Mouse (Mus musculus): ENCODE data around the gene Cdk2. TPM values are rescaled to one million over a fixed set of nuclear protein-coding genes. Genes with fewer than 3 reads are reported as not detected.

Cdk2 gene
- polyA plus RNA-seq (2012; rRNA removed; ENCODE audit: low replicate concordance) = 18.0 and 31.1 TPM in 2 replicates

DNA sequence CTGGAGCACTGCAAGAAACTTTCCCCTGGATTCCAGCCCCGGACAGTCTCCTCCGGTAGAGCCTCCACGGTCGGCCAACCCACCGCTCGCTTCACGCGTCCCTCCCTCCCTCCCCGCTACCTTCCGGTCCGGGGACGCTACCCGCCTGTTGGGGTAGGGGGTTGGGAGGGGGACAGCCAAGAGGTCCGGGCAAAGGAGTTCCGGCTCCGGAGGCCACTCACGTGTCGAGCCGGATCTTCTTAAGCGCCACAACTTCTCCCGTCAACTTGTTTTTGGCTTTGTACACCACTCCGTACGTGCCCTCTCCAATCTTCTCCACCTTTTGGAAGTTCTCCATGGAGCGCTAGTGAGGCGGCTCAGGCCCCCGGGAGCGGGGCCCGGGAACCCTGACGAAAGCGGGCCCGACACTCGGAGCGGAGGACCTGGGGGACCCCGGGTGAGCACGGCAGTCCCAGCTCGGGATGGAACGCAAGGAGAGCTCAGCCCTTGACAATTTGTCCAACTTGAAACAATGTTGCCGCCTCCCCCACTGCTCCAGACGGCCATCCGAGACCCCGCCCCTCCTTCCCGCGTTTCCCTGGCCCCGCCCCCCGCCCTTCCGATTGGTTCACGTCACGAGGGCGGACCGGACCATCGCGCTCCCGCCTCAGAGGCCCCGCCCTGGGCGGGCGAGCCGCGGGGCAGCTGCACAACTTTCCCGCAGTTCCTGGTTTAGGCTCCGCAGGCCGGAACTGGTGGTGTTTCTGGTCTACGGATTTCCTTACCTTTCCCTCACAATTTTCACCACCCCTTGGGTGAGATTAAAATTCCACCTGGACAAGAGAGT is at the start of gene Cdk2:
TSS of gene Cdk2 (minus strand) at position 541 of the 826 bp plus-strand sequence.

DNA sequence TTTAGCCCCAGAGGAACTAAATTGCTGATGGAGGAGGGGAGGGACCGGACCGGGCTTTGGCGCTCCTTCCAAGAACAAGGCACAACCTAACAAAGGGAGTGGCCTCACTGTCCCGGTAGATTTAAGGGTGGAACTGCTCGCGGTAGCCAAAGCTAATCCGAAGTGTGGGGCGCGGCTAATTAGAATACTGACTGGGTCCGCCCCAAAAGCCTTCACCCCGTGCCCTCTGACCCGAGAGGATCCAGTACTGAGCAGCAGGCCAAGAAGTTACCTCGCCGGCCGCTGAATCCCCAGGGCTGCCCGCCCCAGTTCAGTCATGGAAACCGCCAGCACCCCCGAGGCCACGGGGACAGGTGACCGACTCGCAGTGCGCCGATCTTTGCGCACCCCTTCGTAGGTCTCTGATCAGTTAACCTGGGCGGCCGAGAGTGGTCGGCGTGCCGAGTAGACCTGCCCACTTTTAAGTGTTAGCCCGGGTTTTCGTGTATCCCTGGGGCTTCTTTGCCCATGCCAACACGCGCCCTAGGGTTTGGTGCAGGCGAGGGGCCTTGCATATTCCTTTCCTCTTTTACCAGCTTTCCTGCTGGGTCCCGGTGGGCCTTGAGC is 42.9 kb upstream of the Cdk2 start, which contains the start of gene Pym1:
TSS of gene Pym1 (plus strand) at position 244 of the 606 bp plus-strand sequence.

GRCm38 (mm10) chr10:128744680-128745601 is 40.1 kb upstream of the Cdk2 start, which contains the start of gene Dgka:
TSS of gene Dgka (minus strand) at chr10:128744855.

DNA sequence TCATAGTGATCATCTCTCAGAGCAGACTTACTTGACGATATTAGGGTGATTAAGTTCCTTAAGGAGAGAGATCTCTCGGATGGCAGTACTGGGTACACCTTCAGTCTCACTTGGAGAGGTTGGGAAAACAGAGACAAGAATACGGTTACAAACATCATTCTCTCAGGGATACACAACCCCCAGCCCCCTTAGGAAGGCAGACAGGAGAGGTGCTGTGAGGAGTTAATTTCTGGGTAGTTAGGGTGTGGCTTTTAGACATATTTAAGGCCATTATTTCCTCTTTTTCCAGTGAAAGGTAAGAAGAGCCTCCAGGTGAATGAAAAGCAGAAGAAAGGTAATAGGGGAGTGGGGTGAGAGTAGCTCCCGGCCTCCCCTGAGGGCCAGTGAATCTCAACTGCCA is 936 bp downstream of the Cdk2 start, which contains the start of gene Pmel:
TSS of gene Pmel (plus strand) at position 301 of the 400 bp plus-strand sequence.

GRCm38 (mm10) chr10:128695992-128696807 is 8.6 kb downstream of the Cdk2 start, which contains the start of gene Rab5b:
TSS of gene Rab5b (minus strand) at chr10:128696264.

GRCm38 (mm10) chr10:128673763-128674468 is 30.9 kb downstream of the Cdk2 start, which contains the start of gene Suox:
TSS of gene Suox (minus strand) at chr10:128674073.

Other genes starting within 250 kb of the Cdk2 start
- 114 and 152 TPM in 2 replicates for gene Smarcc2, start 245.8 kb downstream of the Cdk2 start, polyA plus RNA-seq (2012; rRNA removed; ENCODE audit: low replicate concordance)
- gene Myl6, start 210.9 kb downstream of the Cdk2 start, polyA plus RNA-seq (2012; rRNA removed; ENCODE audit: low replicate concordance) = 431 and 667 TPM in 2 replicates
- 6.0 and 6.7 TPM in 2 replicates for gene Myl6b, start 206.3 kb downstream of the Cdk2 start, polyA plus RNA-seq (2012; rRNA removed; ENCODE audit: low replicate concordance)
- 153 and 220 TPM in 2 replicates for gene Esyt1, start 179.2 kb downstream of the Cdk2 start, polyA plus RNA-seq (2012; rRNA removed; ENCODE audit: low replicate concordance)
- 11.5 and 20.7 TPM in 2 replicates for gene Zc3h10, start 157.3 kb downstream of the Cdk2 start, polyA plus RNA-seq (2012; rRNA removed; ENCODE audit: low replicate concordance)
- 1,017 and 1,401 TPM in 2 replicates for gene Rpl41, start 155.7 kb downstream of the Cdk2 start, polyA plus RNA-seq (2012; rRNA removed; ENCODE audit: low replicate concordance)
- 13.1 and 25.5 TPM in 2 replicates for gene Pa2g4, start 139.0 kb downstream of the Cdk2 start, polyA plus RNA-seq (2012; rRNA removed; ENCODE audit: low replicate concordance)
- gene Erbb3, start 115.4 kb downstream of the Cdk2 start, polyA plus RNA-seq (2012; rRNA removed; ENCODE audit: low replicate concordance) = 18.4 and 23.2 TPM in 2 replicates
- gene Rps26, start 78.3 kb downstream of the Cdk2 start, polyA plus RNA-seq (2012; rRNA removed; ENCODE audit: low replicate concordance) = 680 and 886 TPM in 2 replicates
- 3.6 and 4.9 TPM in 2 replicates for gene Ikzf4, start 59.0 kb downstream of the Cdk2 start, polyA plus RNA-seq (2012; rRNA removed; ENCODE audit: low replicate concordance)
- gene Suox, start 31.0 kb downstream of the Cdk2 start, polyA plus RNA-seq (2012; rRNA removed; ENCODE audit: low replicate concordance) = 15.0 and 36.9 TPM in 2 replicates
- gene Rab5b, start 8.8 kb downstream of the Cdk2 start, polyA plus RNA-seq (2012; rRNA removed; ENCODE audit: low replicate concordance) = 65.8 and 127 TPM in 2 replicates
- 1.0 and 2.3 TPM in 2 replicates for gene Pmel, start 836 bp downstream of the Cdk2 start, polyA plus RNA-seq (2012; rRNA removed; ENCODE audit: low replicate concordance)
- gene Dgka, start 39.8 kb upstream of the Cdk2 start, polyA plus RNA-seq (2012; rRNA removed; ENCODE audit: low replicate concordance) = 113 and 118 TPM in 2 replicates
- gene Pym1, start 42.9 kb upstream of the Cdk2 start, polyA plus RNA-seq (2012; rRNA removed; ENCODE audit: low replicate concordance) = 21.3 and 30.1 TPM in 2 replicates
- 27.6 and 57.1 TPM in 2 replicates for gene Mmp19, start 85.9 kb upstream of the Cdk2 start, polyA plus RNA-seq (2012; rRNA removed; ENCODE audit: low replicate concordance)
- gene Dnajc14, start 99.0 kb upstream of the Cdk2 start, polyA plus RNA-seq (2012; rRNA removed; ENCODE audit: low replicate concordance) = 11.9 and 12.7 TPM in 2 replicates
- gene Tmem198b, start 99.3 kb upstream of the Cdk2 start, polyA plus RNA-seq (2012; rRNA removed; ENCODE audit: low replicate concordance) = 26.8 and 30.4 TPM in 2 replicates
- 3.2 and 13.4 TPM in 2 replicates for gene Sarnp, start 112.3 kb upstream of the Cdk2 start, polyA plus RNA-seq (2012; rRNA removed; ENCODE audit: low replicate concordance)
- 33.3 and 73.8 TPM in 2 replicates for gene Ormdl2, start 116.6 kb upstream of the Cdk2 start, polyA plus RNA-seq (2012; rRNA removed; ENCODE audit: low replicate concordance)
- 3.6 and 4.9 TPM in 2 replicates for gene Gdf11, start 186.7 kb upstream of the Cdk2 start, polyA plus RNA-seq (2012; rRNA removed; ENCODE audit: low replicate concordance)
- 91.7 and 140 TPM in 2 replicates for gene Cd63, start 196.0 kb upstream of the Cdk2 start, polyA plus RNA-seq (2012; rRNA removed; ENCODE audit: low replicate concordance)
- 36.7 and 39.7 TPM in 2 replicates for gene Rdh5, start 217.9 kb upstream of the Cdk2 start, polyA plus RNA-seq (2012; rRNA removed; ENCODE audit: low replicate concordance)
- gene Bloc1s1, start 219.0 kb upstream of the Cdk2 start, polyA plus RNA-seq (2012; rRNA removed; ENCODE audit: low replicate concordance) = 183 and 190 TPM in 2 replicates
- gene Itga7, start 228.8 kb upstream of the Cdk2 start, polyA plus RNA-seq (2012; rRNA removed; ENCODE audit: low replicate concordance) = 89.8 and 101 TPM in 2 replicates

All from mammary gland, adult 2 months (tissue).